Mouse (Mus musculus) cerebellum, adult 8-10 months (tissue): ENCODE measurements at regions not wholly inside any gene's neighbourhood (a gene's known extent, or its start where the extent isn't known, plus 50 kb on each side); places are given as distances from the start of the nearest gene placed in this dataset.

Experiments used
- DNase-seq: peaks from one replicate; pipeline ENCODE4 v3.0.0; 2022

GRCm38 (mm10) chr7:68571315-68571714 is 177.7 kb downstream of the Arrdc4 start:
- no peak for DNase-seq

GRCm38 (mm10) chr7:68568127-68568510 is 180.9 kb downstream of the Arrdc4 start:
- DNase-seq, result no peak

- DNase-seq, result no peak
Observed at GRCm38 (mm10) chr7:68567452-68568126, 181.5 kb downstream of the Arrdc4 start.

GRCm38 (mm10) chr7:68559440-68560343 is 189.3 kb downstream of the Arrdc4 start:
- no peak for DNase-seq

GRCm38 (mm10) chr7:68550330-68550729 is 198.7 kb downstream of the Arrdc4 start:
- no peak for DNase-seq

GRCm38 (mm10) chr7:68548176-68548575 is 200.9 kb downstream of the Arrdc4 start:
- no peak for DNase-seq

- no peak for DNase-seq
Observed at GRCm38 (mm10) chr7:68544136-68544535, 204.9 kb downstream of the Arrdc4 start.

GRCm38 (mm10) chr7:68509096-68509495 is 235.5 kb downstream of the Fam169b start:
- DNase-seq, result no peak

- DNase-seq, result no peak
Observed at GRCm38 (mm10) chr7:68491143-68491810, 217.6 kb downstream of the Fam169b start.

- DNase-seq, result no peak
Observed at GRCm38 (mm10) chr7:68486676-68487075, 213.0 kb downstream of the Fam169b start.

GRCm38 (mm10) chr7:68482553-68482952 is 208.9 kb downstream of the Fam169b start:
- DNase-seq, result no peak

GRCm38 (mm10) chr7:68480770-68481169 is 207.1 kb downstream of the Fam169b start:
- DNase-seq, result peak; percentile 60

GRCm38 (mm10) chr7:68480336-68480735 is 206.7 kb downstream of the Fam169b start:
- no peak for DNase-seq

- DNase-seq, result no peak
Observed at GRCm38 (mm10) chr7:68478044-68478443, 204.4 kb downstream of the Fam169b start.

GRCm38 (mm10) chr7:68472800-68473199 is 199.2 kb downstream of the Fam169b start:
- no peak for DNase-seq

GRCm38 (mm10) chr7:68470983-68471382 is 197.3 kb downstream of the Fam169b start:
- no peak for DNase-seq

- no peak for DNase-seq
Observed at GRCm38 (mm10) chr7:68468574-68468973, 194.9 kb downstream of the Fam169b start.

GRCm38 (mm10) chr7:68457842-68458241 is 184.2 kb downstream of the Fam169b start:
- DNase-seq, result no peak

GRCm38 (mm10) chr7:68455451-68455850 is 181.8 kb downstream of the Fam169b start:
- no peak for DNase-seq

GRCm38 (mm10) chr7:68453028-68453692 is 179.5 kb downstream of the Fam169b start:
- no peak for DNase-seq

GRCm38 (mm10) chr7:68444426-68445095 is 170.9 kb downstream of the Fam169b start:
- DNase-seq, result no peak

GRCm38 (mm10) chr7:68440661-68441150 is 167.1 kb downstream of the Fam169b start:
- DNase-seq, result no peak
